Mouse (Mus musculus): ENCODE results near the gene Ltbp1.

- TF ChIP-seq POU5F1 (IDR thresholded peaks at IDR 0.05; ENCODE audit: borderline replicate concordance, low read length) = no peak
- no peak for TF ChIP-seq CTCF (conservative IDR thresholded peaks at IDR 0.05; ENCODE audit: low read length)
These were observed 243.3 kb downstream of the Ltbp1 start for GRCm38 (mm10) chr17:75248632-75249031.

Data from E14TG2a.4 (cell line).